Comparison of ENCODE assay signal across 8 mouse cellular contexts in the genomic region with DNA sequence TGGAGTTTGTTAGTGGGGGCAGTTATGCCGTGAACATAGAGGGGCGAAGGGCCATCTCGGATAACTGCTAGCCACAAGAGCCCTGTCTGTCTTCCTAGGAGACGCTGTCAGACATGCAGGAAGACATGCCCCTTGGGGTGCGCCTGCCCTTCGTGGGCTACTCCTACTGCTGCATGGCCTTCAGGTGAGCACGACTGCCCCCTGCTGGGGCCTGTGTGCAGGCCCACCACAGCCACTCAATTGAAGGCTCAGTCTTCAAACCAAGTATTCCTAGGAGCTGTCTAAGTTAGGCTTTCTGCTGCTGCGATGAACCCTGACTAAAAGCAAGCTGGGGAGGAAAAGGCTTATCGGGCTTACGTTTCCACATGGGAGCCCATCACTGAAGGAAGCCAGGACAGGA. TPM values are rescaled to one million over a fixed set of nuclear protein-coding genes. Genes with fewer than 3 reads are reported as not detected.
DNase-seq lines count a peak whose midpoint lies in the region; ATAC-seq and TF ChIP-seq lines count a peak whose summit lies in the region.

No protein-coding gene starts in this region.

- no peak overlapping the region for H3K4me3 ChIP-seq in hindbrain, embryonic 14.5 days (replicated peaks; ENCODE audit: low read length)
- H3K4me3 ChIP-seq in hindbrain, embryonic 12.5 days, result no peak overlapping the region
- no peak overlapping the region for H3K4me3 ChIP-seq in C2C12 (ENCODE audit: insufficient read depth, poor library complexity, severe bottlenecking)
- no peak overlapping the region for H3K4me3 ChIP-seq in embryonic fibroblast, embryonic 13.5 days (ENCODE audit: insufficient read depth, low read length)
- no peak overlapping the region for H3K4me3 ChIP-seq in limb, embryonic 11.5 days (ENCODE audit: low read depth, low read length)

- ATAC-seq in hindbrain, embryonic 14.5 days (ENCODE audit: low FRiP score), result no peak
- no peak for ATAC-seq in hindbrain, embryonic 12.5 days (ENCODE audit: low FRiP score)
- ATAC-seq in limb, embryonic 11.5 days (ENCODE audit: insufficient number of reproducible peaks, low FRiP score, low TSS enrichment, low read depth), result no peak
- ATAC-seq in monocyte, adult 5-6 weeks (replicated peaks; ENCODE audit: insufficient number of reproducible peaks, low FRiP score, low TSS enrichment, poor library complexity, severe bottlenecking), result no peak

- H3K9ac ChIP-seq in hindbrain, embryonic 14.5 days, result no peak overlapping the region
- no peak overlapping the region for H3K9ac ChIP-seq in hindbrain, embryonic 12.5 days
- H3K9ac ChIP-seq in limb, embryonic 11.5 days (ENCODE audit: low read length), result no peak overlapping the region

- peak; percentile 59 for DNase-seq in hindbrain, embryonic 14.5 days (ENCODE audit: low spot score)
- peak; percentile 69 for DNase-seq in R1 (ENCODE audit: low read depth, low spot score)
- DNase-seq in limb, embryonic 11.5 days (ENCODE audit: low spot score), result peak; percentile 80
- DNase-seq in retina, embryonic 14.5 days (ENCODE audit: low spot score), result peak; percentile 83

- H3ac ChIP-seq in C2C12 (ENCODE audit: control insufficient read depth, insufficient read length, low read depth), result no peak overlapping the region

- no peaks in the 10 kb centered on the region for H3K79me3 ChIP-seq in C2C12 (ENCODE audit: low read depth)

- H3K9me3 ChIP-seq in hindbrain, embryonic 14.5 days (ENCODE audit: control insufficient read depth, low read length), result no peaks in the 10 kb centered on the region
- H3K9me3 ChIP-seq in hindbrain, embryonic 12.5 days (replicated peaks), result no peaks in the 10 kb centered on the region
- H3K9me3 ChIP-seq in limb, embryonic 11.5 days (ENCODE audit: control insufficient read depth, low read length), result no peaks in the 10 kb centered on the region

- H3K27ac ChIP-seq in hindbrain, embryonic 14.5 days, result no peak overlapping the region
- no peak overlapping the region for H3K27ac ChIP-seq in hindbrain, embryonic 12.5 days
- H3K27ac ChIP-seq in embryonic fibroblast, embryonic 13.5 days (ENCODE audit: insufficient read depth, low read length), result no peak overlapping the region
- no peak overlapping the region for H3K27ac ChIP-seq in limb, embryonic 11.5 days (replicated peaks; ENCODE audit: low read depth, low read length)

- WGBS in hindbrain, embryonic 14.5 days, result 41% methylated on average over 10 of the region's 10 CpGs
- whole genome bisulfite sequencing in hindbrain, embryonic 12.5 days, result 43% methylated on average over 10 of the region's 10 CpGs
- WGBS in limb, embryonic 11.5 days, result 46% methylated on average over 10 of the region's 10 CpGs

- peaks cover 16% of the 10 kb centered on the region for H3K79me2 ChIP-seq in C2C12 (ENCODE audit: control insufficient read depth, insufficient read depth)

- H3K36me3 ChIP-seq in hindbrain, embryonic 14.5 days (replicated peaks; ENCODE audit: control insufficient read depth, insufficient read depth), result peaks cover 59% of the 10 kb centered on the region
- H3K36me3 ChIP-seq in hindbrain, embryonic 12.5 days, result peaks cover 36% of the 10 kb centered on the region
- H3K36me3 ChIP-seq in C2C12 (ENCODE audit: control insufficient read depth, insufficient read depth), result peaks cover 53% of the 10 kb centered on the region
- H3K36me3 ChIP-seq in limb, embryonic 11.5 days (ENCODE audit: control insufficient read depth, insufficient read depth, low read length), result 0 out of 2 replicates have a peak, but pooled peaks cover 3% of the 10 kb centered on the region

- peaks cover 16% of the 10 kb centered on the region; the same call in 1 of the 2 replicates for H3K4me1 ChIP-seq in hindbrain, embryonic 14.5 days (replicated peaks; ENCODE audit: control insufficient read depth, insufficient read depth, low read length)
- H3K4me1 ChIP-seq in hindbrain, embryonic 12.5 days, result peaks cover 42% of the 10 kb centered on the region
- H3K4me1 ChIP-seq in embryonic fibroblast, embryonic 13.5 days (ENCODE audit: control insufficient read depth, insufficient read depth, low read length), result 0 out of 2 replicates have a peak, but pooled peaks cover 2% of the 10 kb centered on the region
- H3K4me1 ChIP-seq in limb, embryonic 11.5 days (ENCODE audit: control insufficient read depth, insufficient read depth, low read length), result peaks cover 19% of the 10 kb centered on the region

- peak; percentile 56 for TF ChIP-seq CTCF in C2C12 (IDR thresholded peaks at IDR 0.05; ENCODE audit: control insufficient read depth, insufficient read depth, insufficient read length)
- peak; percentile 75 for TF ChIP-seq CTCF in embryonic fibroblast, embryonic 13.5 days (IDR thresholded peaks at IDR 0.05; ENCODE audit: borderline replicate concordance, insufficient read depth, low read length)

- TF ChIP-seq POLR2A in embryonic fibroblast, embryonic 13.5 days (IDR thresholded peaks at IDR 0.05; ENCODE audit: low read depth, low read length), result no peak

- no peak overlapping the region for H3K4me2 ChIP-seq in hindbrain, embryonic 14.5 days (replicated peaks)
- H3K4me2 ChIP-seq in hindbrain, embryonic 12.5 days (replicated peaks), result no peak overlapping the region
- no peak overlapping the region for H3K4me2 ChIP-seq in limb, embryonic 11.5 days (ENCODE audit: low read depth, severe bottlenecking)

- peaks cover 16% of the 10 kb centered on the region for H3K27me3 ChIP-seq in hindbrain, embryonic 14.5 days (ENCODE audit: control insufficient read depth, insufficient read depth, low read length)
- peaks cover 29% of the 10 kb centered on the region for H3K27me3 ChIP-seq in hindbrain, embryonic 12.5 days
- H3K27me3 ChIP-seq in C2C12 (ENCODE audit: control insufficient read depth, insufficient read depth, insufficient read length), result no peaks in the 10 kb centered on the region
- no peaks in the 10 kb centered on the region for H3K27me3 ChIP-seq in limb, embryonic 11.5 days (ENCODE audit: control insufficient read depth, insufficient read depth, low read length)

TF ChIP-seq in C2C12, 6 proteins besides CTCF, POLR2A, EP300 and RAD21:
- no peak for TF ChIP-seq MYOD1 (IDR thresholded peaks at IDR 0.05; ENCODE audit: control insufficient read depth, insufficient read length, low read depth)
- no peak for TF ChIP-seq FOSL1 (IDR thresholded peaks at IDR 0.05; ENCODE audit: insufficient read depth, low read length, poor library complexity, severe bottlenecking)
- TF ChIP-seq USF1 (IDR thresholded peaks at IDR 0.05; ENCODE audit: low read depth), result no peak
- TF ChIP-seq MAX (IDR thresholded peaks at IDR 0.05), result no peak
- TF ChIP-seq CEBPB (IDR thresholded peaks at IDR 0.05; ENCODE audit: low read depth), result no peak
- TF ChIP-seq MYOG (IDR thresholded peaks at IDR 0.05; ENCODE audit: control insufficient read depth, extremely low read depth, insufficient read length), result no peak
TF ChIP-seq in C2C12: peak in this region for 0.

RNA-seq across cellular contexts. Expression of gene Dmpk, which starts 5.2 kb away (rescaled TPM):
- polyA plus RNA-seq in hindbrain, embryonic 14.5 days (2014; fragmentation: Nextera tagmentation; extraction: Ambion mirVana), result 8.2 and 8.9 TPM in 2 replicates
- polyA plus RNA-seq in hindbrain, embryonic 12.5 days (2016; fragmentation: Nextera tagmentation; extraction: Ambion mirVana), result 13.4 and 14.6 TPM in 2 replicates
- 120 TPM for polyA plus RNA-seq in C2C12 (2012; fragmentation: generic; extraction: Trizol)
- polyA plus RNA-seq in embryonic fibroblast, embryonic 13.5 days (2011; ENCODE audit: insufficient read length, low read depth, missing spikeins), result 75.4 and 114 TPM in 2 replicates
- 8.6 and 9.2 TPM in 2 replicates for polyA plus RNA-seq in limb, embryonic 11.5 days (2014; fragmentation: Nextera tagmentation; extraction: Ambion mirVana)
- 0.97 to 1.5 TPM in 2 of 3 replicates, not detected in the other for total RNA-seq in monocyte, adult 5-6 weeks (2017)

RNA-seq across cellular contexts. Expression of gene Six5, which starts 5.6 kb away (rescaled TPM):
- 2.3 and 2.5 TPM in 2 replicates for polyA plus RNA-seq in hindbrain, embryonic 14.5 days (2014; fragmentation: Nextera tagmentation; extraction: Ambion mirVana)
- 9.1 and 9.7 TPM in 2 replicates for polyA plus RNA-seq in hindbrain, embryonic 12.5 days (2016; fragmentation: Nextera tagmentation; extraction: Ambion mirVana)
- polyA plus RNA-seq in C2C12 (2012; fragmentation: generic; extraction: Trizol), result 1.6 TPM
- 7.4 and 11.4 TPM in 2 replicates for polyA plus RNA-seq in embryonic fibroblast, embryonic 13.5 days (2011; ENCODE audit: insufficient read length, low read depth, missing spikeins)
- polyA plus RNA-seq in limb, embryonic 11.5 days (2014; fragmentation: Nextera tagmentation; extraction: Ambion mirVana), result 8.7 and 8.9 TPM in 2 replicates
- not detected in 3 replicates for total RNA-seq in monocyte, adult 5-6 weeks (2017)

RNA-seq across cellular contexts. Expression of gene Dmwd, which starts 12.8 kb away (rescaled TPM):
- 32.0 and 35.0 TPM in 2 replicates for polyA plus RNA-seq in hindbrain, embryonic 14.5 days (2014; fragmentation: Nextera tagmentation; extraction: Ambion mirVana)
- 20.1 and 23.6 TPM in 2 replicates for polyA plus RNA-seq in hindbrain, embryonic 12.5 days (2016; fragmentation: Nextera tagmentation; extraction: Ambion mirVana)
- 83.1 TPM for polyA plus RNA-seq in C2C12 (2012; fragmentation: generic; extraction: Trizol)
- polyA plus RNA-seq in embryonic fibroblast, embryonic 13.5 days (2011; ENCODE audit: insufficient read length, low read depth, missing spikeins), result 39.0 and 47.0 TPM in 2 replicates
- polyA plus RNA-seq in limb, embryonic 11.5 days (2014; fragmentation: Nextera tagmentation; extraction: Ambion mirVana), result 18.8 and 25.6 TPM in 2 replicates
- total RNA-seq in monocyte, adult 5-6 weeks (2017), result 0.39 to 3.2 TPM (median 0.43 TPM) in 3 replicates

RNA-seq across cellular contexts. Expression of gene Gm4969, which starts 29.4 kb away (rescaled TPM):
- 6.7 and 7.7 TPM in 2 replicates for polyA plus RNA-seq in hindbrain, embryonic 14.5 days (2014; fragmentation: Nextera tagmentation; extraction: Ambion mirVana)
- polyA plus RNA-seq in hindbrain, embryonic 12.5 days (2016; fragmentation: Nextera tagmentation; extraction: Ambion mirVana), result 1.8 TPM in 2 replicates
- polyA plus RNA-seq in C2C12 (2012; fragmentation: generic; extraction: Trizol), result not detected
- not detected in 2 replicates for polyA plus RNA-seq in embryonic fibroblast, embryonic 13.5 days (2011; ENCODE audit: insufficient read length, low read depth, missing spikeins)
- 1.8 and 2.0 TPM in 2 replicates for polyA plus RNA-seq in limb, embryonic 11.5 days (2014; fragmentation: Nextera tagmentation; extraction: Ambion mirVana)
- not detected in 3 replicates for total RNA-seq in monocyte, adult 5-6 weeks (2017)

RNA-seq across cellular contexts. Expression of gene Fbxo46, which starts 30.8 kb away (rescaled TPM):
- polyA plus RNA-seq in hindbrain, embryonic 14.5 days (2014; fragmentation: Nextera tagmentation; extraction: Ambion mirVana), result 10.9 and 11.9 TPM in 2 replicates
- polyA plus RNA-seq in hindbrain, embryonic 12.5 days (2016; fragmentation: Nextera tagmentation; extraction: Ambion mirVana), result 20.9 TPM in 2 replicates
- polyA plus RNA-seq in C2C12 (2012; fragmentation: generic; extraction: Trizol), result 7.4 TPM
- polyA plus RNA-seq in embryonic fibroblast, embryonic 13.5 days (2011; ENCODE audit: insufficient read length, low read depth, missing spikeins), result 4.8 and 7.1 TPM in 2 replicates
- polyA plus RNA-seq in limb, embryonic 11.5 days (2014; fragmentation: Nextera tagmentation; extraction: Ambion mirVana), result 9.3 and 9.8 TPM in 2 replicates
- 6.7 to 11.5 TPM (median 7.1 TPM) in 3 replicates for total RNA-seq in monocyte, adult 5-6 weeks (2017)
